Mouse (Mus musculus) lung, adult 2 months (tissue): ENCODE results near the gene Spc24.

Source experiments
- CTCF ChIP-seq: fragments of 200-500 bp; IDR thresholded peaks from 2 replicates; pipeline ENCODE4 v1.5.1; 2011; ENCODE audit warnings: mild to moderate bottlenecking, low read length, control low read depth; ENCODE audit not compliant: insufficient read depth
- POLR2A ChIP-seq: fragments of 200-500 bp; IDR thresholded peaks from 2 replicates; pipeline ENCODE4 v1.6.1; 2011; ENCODE audit warnings: low read depth, mild to moderate bottlenecking, control low read depth, low read length, borderline replicate concordance; ENCODE audit errors: extremely low read depth

DNA sequence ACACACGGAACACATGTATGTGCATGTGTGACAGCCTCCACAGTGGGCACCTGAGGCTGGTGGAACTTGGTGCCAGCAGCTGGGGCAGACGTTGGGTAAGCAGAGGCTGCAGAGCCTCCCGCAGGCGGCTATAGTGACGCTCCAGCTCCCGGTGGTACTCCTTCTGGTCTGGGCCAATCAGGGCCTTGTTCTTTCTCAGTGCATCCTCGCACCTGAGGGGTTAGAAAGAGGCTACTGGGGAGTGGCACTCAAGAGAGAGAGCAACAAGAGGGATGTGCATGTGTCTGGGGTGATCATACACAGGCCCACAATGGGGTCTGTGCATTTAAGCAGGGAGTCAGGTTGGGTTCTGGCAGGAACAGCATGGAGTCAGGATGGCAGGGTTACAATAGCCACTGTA is 41.0 kb upstream of the Spc24 start:
- TF ChIP-seq POLR2A (no peak), CTCF (no peak)
